Mouse (Mus musculus) monocyte, adult 5-6 weeks (primary cell): ENCODE measurements around the gene Syn3. TPM values are rescaled to one million over a fixed set of nuclear protein-coding genes. Genes with fewer than 3 reads are reported as not detected.
"Not testable (repeated sequence)": the region's sequence is repeated elsewhere in the genome, so short reads cannot be mapped to it uniquely, and the experiment has no call there.

Experiments used
- ATAC-seq: fragments of 153-309, 156-312 bp; replicated peaks from 2 replicates; pipeline ENCODE4 v1.8.0; 2017; ENCODE audit warnings: mild to moderate bottlenecking; ENCODE audit not compliant: low TSS enrichment, insufficient number of reproducible peaks, severe bottlenecking, poor library complexity, low FRiP score
- total RNA-seq: library from RNA; stranded (forward); fragments of 200-1000, 200-491, 200-594 nt; gene quantifications from 3 replicates; pipeline ENCODE4 v1.2.3, GENCODE M21; 2017

Syn3 gene
- total RNA-seq, 1 experiment from 2014 or later: not detected

- ATAC-seq: no peak
Measured at GRCm38 (mm10) chr10:86381922-86382260, 116.8 kb downstream of the Syn3 start.

- no peak for ATAC-seq
Measured at GRCm38 (mm10) chr10:86381150-86381921, 117.4 kb downstream of the Syn3 start.

GRCm38 (mm10) chr10:86380626-86381025 is 118.1 kb downstream of the Syn3 start:
- no peak for ATAC-seq

GRCm38 (mm10) chr10:86378803-86379202 is 119.9 kb downstream of the Syn3 start:
- not testable (repeated sequence) for ATAC-seq

- ATAC-seq: no peak
Measured at GRCm38 (mm10) chr10:86376392-86377185, 122.1 kb downstream of the Syn3 start.

GRCm38 (mm10) chr10:86375903-86376302 is 122.8 kb downstream of the Syn3 start:
- ATAC-seq: no peak

- ATAC-seq: no peak
Measured at GRCm38 (mm10) chr10:86374061-86374460, 124.6 kb downstream of the Syn3 start.

- no peak for ATAC-seq
Measured at GRCm38 (mm10) chr10:86371561-86371960, 127.1 kb downstream of the Syn3 start.

GRCm38 (mm10) chr10:86369346-86369745 is 129.3 kb downstream of the Syn3 start:
- no peak for ATAC-seq

- ATAC-seq: no peak
Measured at GRCm38 (mm10) chr10:86368811-86369210, 129.9 kb downstream of the Syn3 start.

- ATAC-seq: no peak
Measured at GRCm38 (mm10) chr10:86367346-86367745, 131.3 kb downstream of the Syn3 start.

GRCm38 (mm10) chr10:86365632-86366092 is 133.0 kb downstream of the Syn3 start:
- ATAC-seq: no peak

GRCm38 (mm10) chr10:86363669-86364309 is 134.9 kb downstream of the Syn3 start:
- ATAC-seq: no peak

GRCm38 (mm10) chr10:86359699-86360098 is 139.0 kb downstream of the Syn3 start:
- ATAC-seq: no peak

- no peak for ATAC-seq
Measured at GRCm38 (mm10) chr10:86359208-86359607, 139.5 kb downstream of the Syn3 start.

GRCm38 (mm10) chr10:86358307-86358975 is 140.3 kb downstream of the Syn3 start:
- no peak for ATAC-seq

GRCm38 (mm10) chr10:86356819-86357563 is 141.7 kb downstream of the Syn3 start:
- ATAC-seq: no peak

GRCm38 (mm10) chr10:86352521-86352920 is 146.2 kb downstream of the Syn3 start:
- ATAC-seq: no peak
